Mouse (Mus musculus): ENCODE results near the gene Vamp5. TPM values are rescaled to one million over a fixed set of nuclear protein-coding genes. Genes with fewer than 3 reads are reported as not detected.

Gene Vamp5
- total RNA-seq (2021), result 1 to 10 TPM; 4.2 to 7.1 TPM
- long read RNA-seq, experiment 1, partial matches to known transcripts, result 0 of 3 reads
- long read RNA-seq, experiment 1, other reads (novel, unspliced or antisense), result 0 of 3 reads
- long read RNA-seq, experiment 2, partial matches to known transcripts, result 0 of 1 reads
- long read RNA-seq, experiment 2, other reads (novel, unspliced or antisense), result 0 of 1 reads

- DNase-seq (ENCODE audit: low spot score in 2 of 2), result no peak
- intact Hi-C loops (cut with DNase I), result no loop called here
Measured at GRCm38 (mm10) chr6:72380131-72380770, at the start of gene Vamp5. Gene Vamp5 (minus strand): TSS chr6:72380468.

DNA sequence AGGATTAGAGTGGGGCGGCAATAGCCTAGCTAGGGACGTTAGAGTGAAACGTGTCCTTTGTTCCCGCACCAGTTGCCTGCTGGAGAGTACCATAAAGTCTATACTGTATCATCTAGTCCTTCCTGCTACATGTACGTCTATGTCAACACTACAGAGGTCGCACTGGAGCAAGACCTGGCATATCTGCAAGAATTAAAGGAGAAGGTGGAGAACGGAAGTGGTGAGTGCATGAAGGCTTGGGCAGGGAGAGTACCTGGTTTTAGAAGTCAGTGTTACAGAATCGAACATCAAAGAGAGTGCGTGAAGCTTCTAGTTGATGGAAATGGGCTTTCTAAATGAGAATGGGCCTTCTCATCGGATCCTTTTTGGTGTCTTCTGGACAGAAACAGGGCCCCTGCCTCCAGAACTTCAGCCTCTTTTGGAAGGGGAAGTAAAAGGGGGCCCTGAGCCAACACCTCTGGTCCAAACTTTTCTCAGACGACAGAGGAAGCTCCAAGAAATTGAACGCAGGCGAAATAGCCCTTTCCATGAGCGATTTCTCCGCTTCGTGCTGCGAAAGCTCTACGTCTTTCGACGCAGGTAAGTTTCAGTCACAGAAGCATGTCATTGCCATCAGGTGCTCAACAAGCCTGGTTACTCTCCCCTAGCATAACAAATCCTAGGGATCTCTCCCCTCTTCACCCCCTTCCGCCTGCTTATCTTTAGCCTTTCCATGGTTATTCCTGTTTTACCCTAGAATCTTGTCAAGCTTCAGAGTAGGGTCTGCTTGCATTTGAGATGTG lies 49.0 kb upstream of the Vamp5 start:
- DNase-seq (ENCODE audit: low spot score in 2 of 2), result no peak
- intact Hi-C loops (cut with DNase I), result no loop called here

DNA sequence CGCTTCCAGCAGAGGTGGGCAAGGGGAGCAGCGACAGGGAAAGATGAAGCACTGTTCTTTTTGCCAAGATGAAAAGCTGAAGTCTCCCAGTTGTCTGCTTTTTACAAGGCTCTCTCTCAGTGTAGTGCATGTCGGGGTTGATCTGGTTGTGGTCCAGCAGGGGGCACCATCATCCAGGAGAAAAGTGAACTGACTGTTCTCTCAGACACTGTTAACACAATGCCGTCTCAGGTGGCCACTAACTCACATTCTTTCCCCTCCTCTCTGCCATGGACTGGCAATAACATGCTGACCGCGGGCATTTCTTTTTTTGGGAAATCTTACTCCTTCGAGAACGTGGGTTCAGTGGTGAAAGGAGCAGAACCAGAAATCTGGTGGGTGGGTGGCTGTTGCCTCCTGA lies 47.8 kb upstream of the Vamp5 start:
- intact Hi-C loops (cut with DNase I), result loop anchor here (1.0 kb wide), 2 partner anchors 106 to 138 kb away; no protein-coding TSS in a partner anchor
- DNase-seq (ENCODE audit: low spot score in 2 of 2), result peak; percentile 73 to 80

GRCm38 (mm10) chr6:72425646-72426045 lies 45.4 kb upstream of the Vamp5 start:
- intact Hi-C loops (cut with DNase I), result no loop called here
- DNase-seq (ENCODE audit: low spot score in 2 of 2), result no peak

DNA sequence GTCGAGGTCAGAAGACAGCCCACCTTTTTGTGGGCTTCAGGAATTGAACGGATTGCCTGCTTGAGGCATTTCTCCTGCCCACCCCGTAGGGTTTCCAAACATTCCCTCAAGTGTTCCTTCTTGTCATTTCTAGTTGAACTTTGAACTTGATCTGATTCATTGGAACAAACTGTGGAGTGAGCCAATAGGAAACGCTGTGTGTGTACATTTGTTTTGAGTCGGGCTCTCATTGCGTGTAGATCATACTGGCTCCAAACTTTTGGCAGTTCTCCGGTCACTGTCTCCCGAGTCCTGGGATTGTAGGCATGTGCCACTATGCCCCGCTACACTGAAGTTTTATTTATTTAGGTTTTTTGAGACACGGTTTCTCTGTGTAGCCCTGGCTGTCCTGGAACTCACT lies 40.6 kb upstream of the Vamp5 start:
- intact Hi-C loops (cut with DNase I), result no loop called here

DNA sequence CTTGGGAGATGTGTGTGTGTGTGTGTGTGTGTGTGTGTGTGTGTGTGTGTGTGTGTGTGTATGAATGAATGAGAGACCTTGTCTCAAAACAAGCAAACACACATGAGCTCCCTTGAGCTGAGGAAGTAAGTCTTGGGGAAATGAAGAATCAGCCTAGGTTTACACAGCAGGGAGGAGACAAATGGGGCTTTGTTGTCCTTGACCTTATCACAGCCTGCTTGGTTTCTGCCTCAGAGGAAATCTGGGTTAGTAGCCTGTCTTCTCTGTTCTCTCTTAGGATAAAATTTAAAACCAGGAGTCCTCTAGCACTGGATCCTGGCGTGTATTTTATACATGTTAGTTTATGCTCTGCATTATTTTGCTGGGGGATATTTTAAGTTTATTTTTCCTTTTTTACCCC lies 39.5 kb upstream of the Vamp5 start:
- intact Hi-C loops (cut with DNase I), result no loop called here
- no peak for DNase-seq (ENCODE audit: low spot score in 2 of 2)

More for the DNA sequence above, 40.6 kb upstream of the Vamp5 start:
- DNase-seq (ENCODE audit: low spot score in 2 of 2), result no peak

DNA sequence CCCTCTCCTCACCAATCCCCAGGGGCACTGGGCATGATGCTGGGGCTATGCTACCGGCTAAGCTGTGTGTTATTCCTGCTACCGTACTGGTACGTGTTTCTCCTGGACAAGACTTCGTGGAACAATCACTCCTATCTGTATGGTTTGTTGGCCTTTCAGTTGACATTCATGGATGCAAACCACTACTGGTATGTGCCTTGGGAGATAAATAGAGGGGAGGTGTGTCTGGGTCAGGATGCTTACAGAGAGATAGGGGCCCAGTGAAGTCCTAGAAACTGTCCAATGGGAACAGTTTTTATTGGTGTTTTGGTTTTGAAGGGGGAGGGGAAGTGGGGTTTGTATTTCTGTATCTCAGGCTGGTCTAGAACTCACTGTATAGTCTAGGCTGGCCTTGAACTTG lies 38.0 kb upstream of the Vamp5 start:
- intact Hi-C loops (cut with DNase I), result no loop called here
- DNase-seq (ENCODE audit: low spot score in 2 of 2), result no peak

GRCm38 (mm10) chr6:72415964-72416772 lies 35.9 kb upstream of the Vamp5 start:
- DNase-seq (ENCODE audit: low spot score in 2 of 2), result no peak
- intact Hi-C loops (cut with DNase I), result no loop called here

DNA sequence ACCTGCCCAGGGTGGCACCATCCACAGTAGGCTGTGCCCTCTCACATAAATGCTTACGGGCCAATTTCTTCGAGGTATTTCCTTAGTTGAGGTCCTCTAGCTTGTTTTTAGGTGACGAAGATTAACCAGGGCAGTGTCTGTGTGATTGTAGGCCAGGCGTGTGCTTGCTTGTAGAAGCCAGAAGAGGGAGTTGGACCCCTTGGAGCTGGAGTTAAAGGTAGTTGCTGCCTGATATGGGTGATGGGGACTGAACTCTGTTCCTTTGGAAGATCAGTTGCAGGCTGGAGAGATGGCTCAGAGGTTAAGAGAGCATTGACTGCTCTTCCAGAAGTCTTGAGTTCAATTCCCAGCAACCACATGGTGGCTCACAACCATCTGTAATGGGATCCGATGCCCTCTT lies 34.9 kb upstream of the Vamp5 start:
- intact Hi-C loops (cut with DNase I), result no loop called here
- DNase-seq (ENCODE audit: low spot score in 2 of 2), result no peak

DNA sequence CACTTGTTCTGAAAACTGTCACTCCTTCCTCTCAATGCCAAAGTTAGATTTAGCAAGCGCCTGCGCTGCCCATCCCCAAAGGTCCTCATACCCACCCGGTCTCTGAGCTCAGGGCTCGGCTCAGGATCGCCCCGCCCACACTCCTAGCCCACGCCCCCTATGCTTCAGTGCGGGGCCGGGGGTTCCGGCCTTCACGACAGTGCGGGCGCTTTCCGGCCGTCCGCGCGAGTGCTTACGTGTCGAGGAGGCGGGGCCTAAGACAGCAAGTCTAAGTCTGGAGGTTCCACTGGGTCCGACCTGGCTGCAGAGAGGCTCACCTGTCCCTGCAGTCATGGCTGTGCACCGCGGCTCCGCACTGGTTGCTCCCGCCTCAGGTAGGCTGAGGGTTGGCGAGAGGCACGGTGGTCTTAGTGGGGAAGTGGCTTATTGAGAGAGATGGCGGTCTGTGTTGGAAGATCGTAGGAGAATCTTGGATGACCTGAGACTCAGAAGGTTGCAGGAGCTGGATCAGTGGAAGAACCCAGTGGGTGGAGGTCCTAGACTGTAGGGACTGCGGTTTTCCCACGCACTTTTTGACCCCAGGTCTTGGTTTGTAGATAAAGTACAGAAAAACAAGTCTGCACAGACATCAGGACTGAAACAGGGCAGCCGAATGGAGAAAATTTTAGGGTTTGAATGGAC lies 33.9 kb upstream of the Vamp5 start, which contains the start of gene Ggcx:
TSS of gene Ggcx (plus strand) at position 233 of the 681 bp plus-strand sequence.
- DNase-seq (ENCODE audit: low spot score in 2 of 2), result peak; percentile 90 to 91
- intact Hi-C loops (cut with DNase I), result no loop called here

GRCm38 (mm10) chr6:72410518-72410917 lies 30.2 kb upstream of the Vamp5 start:
- no peak for DNase-seq (ENCODE audit: low spot score in 2 of 2)
- intact Hi-C loops (cut with DNase I), result no loop called here

GRCm38 (mm10) chr6:72410003-72410402 lies 29.7 kb upstream of the Vamp5 start:
- intact Hi-C loops (cut with DNase I), result no loop called here

DNA sequence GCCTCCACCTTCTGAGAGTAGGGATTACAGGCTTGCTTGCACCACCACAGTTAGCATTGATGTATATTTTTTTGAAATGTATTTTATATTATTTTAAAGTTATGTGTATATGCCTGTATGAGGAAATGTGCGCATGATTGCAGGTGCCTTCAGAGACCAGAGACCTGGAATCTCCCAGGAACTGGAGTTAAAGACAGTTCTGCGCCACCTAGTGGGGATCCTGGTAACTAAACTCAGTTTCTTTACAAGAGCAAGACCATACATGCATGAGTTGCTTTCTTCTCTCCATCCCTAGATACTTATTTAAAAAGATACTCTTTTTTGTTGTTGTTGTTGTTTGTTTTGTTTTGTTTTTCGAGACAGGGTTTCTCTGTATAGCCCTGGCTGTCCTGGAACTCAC lies 29.3 kb upstream of the Vamp5 start:
- intact Hi-C loops (cut with DNase I), result loop anchor here (5.0 kb wide), 2 partner anchors 47 to 222 kb away; no protein-coding TSS in a partner anchor
- peak; percentile 76 to 86 for DNase-seq (ENCODE audit: low spot score in 2 of 2)

More at GRCm38 (mm10) chr6:72410003-72410402, 29.7 kb upstream of the Vamp5 start:
- DNase-seq (ENCODE audit: low spot score in 2 of 2), result no peak

GRCm38 (mm10) chr6:72407119-72407518 lies 26.9 kb upstream of the Vamp5 start:
- intact Hi-C loops (cut with DNase I), result loop anchor here (5.0 kb wide), 2 partner anchors 45 to 220 kb away; no protein-coding TSS in a partner anchor
- peak; percentile 87 to 91 for DNase-seq (ENCODE audit: low spot score in 2 of 2)

DNA sequence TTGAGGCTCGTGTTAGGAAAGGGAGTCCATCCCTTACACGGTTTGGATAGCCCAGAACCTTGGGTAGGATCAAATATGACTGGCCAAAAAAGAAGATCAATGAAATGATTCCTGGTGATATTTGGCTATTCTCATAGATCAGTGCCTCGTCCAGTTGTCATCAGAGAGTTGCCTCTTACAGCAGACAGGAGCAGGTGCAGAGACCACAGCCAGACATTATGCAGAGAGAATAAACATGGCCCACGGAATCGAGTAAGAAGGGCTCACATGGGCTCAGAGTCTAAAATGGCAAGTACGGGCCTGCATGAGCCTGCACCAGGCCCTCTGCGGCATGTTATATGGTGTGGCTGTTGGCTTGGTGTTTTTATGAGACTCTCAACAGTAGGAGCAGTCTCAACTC lies 25.1 kb upstream of the Vamp5 start:
- no peak for DNase-seq (ENCODE audit: low spot score in 2 of 2)
- intact Hi-C loops (cut with DNase I), result loop anchor here (5.0 kb wide), 2 partner anchors 43 to 218 kb away; no protein-coding TSS in a partner anchor

DNA sequence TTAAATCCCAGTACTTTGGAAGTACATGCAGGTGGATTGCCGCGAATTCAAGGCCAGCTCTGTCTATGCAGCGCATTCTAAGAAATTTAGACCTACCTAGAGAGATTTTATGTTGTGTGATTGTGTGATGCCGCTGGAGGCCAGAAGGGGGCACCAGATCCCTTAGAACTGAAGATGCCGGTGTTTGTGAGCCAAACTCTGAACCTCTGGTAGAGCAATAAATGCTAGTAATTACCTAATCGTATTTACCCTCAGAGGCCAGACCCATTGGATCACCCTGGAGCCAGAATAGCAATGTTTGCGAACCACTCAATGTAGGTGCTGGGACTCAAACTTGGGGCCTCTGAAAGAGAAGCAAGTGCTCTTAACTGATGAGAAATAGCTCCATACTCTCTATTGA lies 21.6 kb upstream of the Vamp5 start:
- intact Hi-C loops (cut with DNase I), result no loop called here
- peak; percentile 76 to 77 for DNase-seq (ENCODE audit: low spot score in 2 of 2)

DNA sequence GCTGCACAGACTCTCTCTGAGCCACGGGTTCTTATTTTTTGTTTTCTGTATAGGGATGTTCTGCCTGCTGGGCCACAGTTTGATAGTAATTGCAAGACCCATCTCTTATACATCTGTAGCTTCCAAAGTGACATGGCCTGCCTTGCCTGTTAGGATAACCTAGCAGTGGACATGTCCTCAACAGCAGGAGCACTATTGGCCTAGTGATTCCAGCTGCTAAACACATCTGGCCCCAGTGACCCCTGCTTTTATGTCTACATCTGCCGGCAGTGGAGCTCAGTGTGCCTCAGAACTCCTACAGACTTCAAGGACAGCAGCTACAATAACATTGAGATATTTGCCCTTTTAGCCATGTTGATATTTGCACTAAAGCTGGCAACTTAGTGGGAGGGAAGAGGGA lies 19.7 kb upstream of the Vamp5 start:
- intact Hi-C loops (cut with DNase I), result no loop called here
- DNase-seq (ENCODE audit: low spot score in 2 of 2), result no peak

DNA sequence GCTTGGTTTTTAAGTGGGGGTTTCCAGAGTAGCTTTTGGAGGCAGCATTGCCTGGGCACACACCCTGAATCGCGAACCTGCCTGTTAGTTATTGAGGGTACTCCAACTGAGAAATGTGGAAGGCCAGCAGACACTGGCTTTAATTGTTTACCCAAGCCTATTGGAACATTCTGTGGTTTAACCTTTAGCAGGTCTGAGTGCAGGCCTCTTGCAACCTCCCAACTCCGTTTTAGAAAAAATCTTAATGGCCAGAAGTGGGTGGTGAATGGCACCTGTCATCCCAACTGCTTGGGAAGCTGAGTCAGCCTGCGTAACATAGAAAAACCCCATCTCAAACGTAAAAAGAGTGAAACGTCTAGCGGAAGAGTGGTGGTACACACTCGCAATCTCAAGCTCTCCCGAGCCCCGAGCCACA lies 16.6 kb upstream of the Vamp5 start:
- intact Hi-C loops (cut with DNase I), result no loop called here
- no peak for DNase-seq (ENCODE audit: low spot score in 2 of 2)

DNA sequence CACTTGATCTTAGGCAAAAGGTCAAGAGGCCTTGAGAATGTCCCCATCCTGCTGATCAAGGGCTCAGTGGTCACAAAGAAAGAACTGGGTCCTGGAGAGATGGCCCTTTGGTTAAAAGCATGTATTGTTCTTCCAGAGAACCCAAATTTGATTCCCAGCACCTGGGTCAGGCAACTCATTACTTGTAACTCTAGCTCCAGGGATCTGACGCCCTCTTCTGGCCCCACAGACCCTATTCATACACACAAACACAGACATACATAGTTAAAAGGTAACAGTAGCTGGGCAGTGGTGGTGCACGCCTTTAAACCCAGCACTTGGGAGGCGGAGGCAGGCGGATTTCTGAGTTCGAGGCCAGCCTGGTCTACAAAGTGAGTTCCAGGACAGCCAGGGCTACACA lies 12.1 kb upstream of the Vamp5 start:
- intact Hi-C loops (cut with DNase I), result no loop called here
- no peak for DNase-seq (ENCODE audit: low spot score in 2 of 2)
